Mouse (Mus musculus): ENCODE measurements around the gene U2surp. TPM values are rescaled to one million over a fixed set of nuclear protein-coding genes. Genes with fewer than 3 reads are reported as not detected.

U2surp gene
- polyA plus RNA-seq, 1 experiment from 2014 or later: 139 TPM

DNA sequence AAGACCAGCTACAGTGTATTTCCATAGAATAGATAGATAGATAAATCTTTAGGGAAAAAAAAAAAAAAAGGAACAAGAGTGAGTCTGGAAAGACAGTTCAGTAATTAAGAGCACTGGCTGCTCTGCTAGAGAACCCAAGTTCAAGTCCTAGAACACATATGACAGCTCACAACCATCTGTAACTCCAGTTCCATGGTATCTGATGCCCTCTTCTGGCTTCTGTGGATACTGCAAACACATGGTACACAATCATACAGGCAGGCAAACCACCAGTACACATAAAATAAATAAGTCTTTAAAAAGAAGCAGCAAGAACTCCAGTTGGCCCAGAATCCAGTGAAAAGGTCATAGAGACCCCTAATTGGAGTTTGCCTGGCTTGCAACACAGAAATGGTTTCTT lies 97.9 kb downstream of the U2surp start:
- H3K4me3 ChIP-seq: no peak overlapping the region
- no peaks in the 10 kb centered on the region for H3K4me1 ChIP-seq
- H3K36me3 ChIP-seq: no peaks in the 10 kb centered on the region
- peaks cover 2% of the 10 kb centered on the region; the same call in 1 of the 2 replicates for H3K27me3 ChIP-seq (ENCODE audit: low read depth, poor library complexity, severe bottlenecking)
- H3K27ac ChIP-seq (replicated peaks): no peak overlapping the region
- 0 out of 2 replicates have a peak, but pooled peaks cover 3% of the 10 kb centered on the region for H3K9me3 ChIP-seq (replicated peaks)
- no peak for DNase-seq (ENCODE audit: low spot score)

DNA sequence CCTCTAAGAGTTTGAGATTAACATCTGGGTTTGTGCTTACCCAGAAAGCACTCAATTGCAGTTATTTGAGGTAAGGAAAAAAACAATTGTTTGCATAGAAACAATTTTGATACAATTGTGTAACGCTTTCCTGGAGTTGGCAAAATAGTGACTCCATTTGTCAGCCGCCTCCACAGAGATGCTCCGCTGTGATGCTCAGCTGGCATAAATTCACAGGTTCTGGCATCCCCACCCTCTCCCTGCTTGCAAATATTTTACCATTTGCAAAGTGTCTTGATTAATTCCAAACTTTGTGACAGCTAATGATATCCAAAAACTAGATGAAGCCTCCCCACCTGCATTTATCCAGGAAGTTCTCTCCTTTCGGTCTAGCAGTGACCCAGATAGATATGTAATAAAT lies 99.7 kb downstream of the U2surp start:
- Histone ChIP-seq H3K27me3 (ENCODE audit: low read depth, poor library complexity, severe bottlenecking) (peaks cover 10% of the 10 kb centered on the region; the same call in 1 of the 2 replicates), H3K9me3 (replicated peaks) (0 out of 2 replicates have a peak, but pooled peaks cover 3% of the 10 kb centered on the region), H3K36me3 (no peaks in the 10 kb centered on the region), H3K27ac (replicated peaks) (no peak overlapping the region), H3K4me3 (no peak overlapping the region), H3K4me1 (peaks cover 9% of the 10 kb centered on the region)
- DNase-seq (ENCODE audit: low spot score): no peak
- WGBS: 95% methylated on average over 4 of the region's 4 CpGs

DNA sequence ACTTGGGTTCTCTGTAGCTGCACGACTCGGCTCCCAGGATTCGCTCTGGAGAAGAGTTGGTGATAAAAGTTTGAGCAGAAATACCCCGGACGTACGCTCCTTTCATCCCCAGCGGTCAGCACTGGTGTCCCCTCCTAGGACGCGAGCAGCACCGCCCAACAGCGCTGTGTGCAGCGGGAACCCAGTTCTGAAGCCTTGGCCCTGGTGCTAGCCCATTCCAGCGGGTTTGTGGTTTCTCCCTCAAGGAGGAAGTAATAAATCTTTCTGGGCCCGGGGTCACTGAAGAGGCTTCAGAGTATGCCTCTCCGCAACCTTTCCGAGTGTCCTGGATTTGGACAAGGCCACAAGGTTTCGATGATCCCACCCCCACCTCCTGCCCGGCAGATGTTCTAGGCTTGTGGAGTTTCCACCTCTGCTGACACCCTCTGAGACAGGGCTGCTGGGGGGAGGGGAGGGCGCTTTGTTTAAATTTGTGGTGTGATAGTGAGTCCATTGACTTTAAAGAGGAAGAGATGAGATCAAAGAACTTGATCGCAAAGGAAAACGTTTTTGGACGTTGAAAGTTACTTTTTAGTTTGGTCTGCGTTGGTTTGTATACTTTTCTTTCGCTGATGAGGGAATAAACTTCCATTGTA lies 104.1 kb downstream of the U2surp start:
- Histone ChIP-seq H3K9me3 (replicated peaks) (no peaks in the 10 kb centered on the region), H3K27me3 (ENCODE audit: low read depth, poor library complexity, severe bottlenecking) (peaks cover 31% of the 10 kb centered on the region), H3K36me3 (peaks cover 14% of the 10 kb centered on the region), H3K4me1 (peaks cover 41% of the 10 kb centered on the region), H3K27ac (replicated peaks) (peak overlapping the region; percentile 89), H3K4me3 (peak overlapping the region; percentile 84)
- no peak for DNase-seq (ENCODE audit: low spot score)
- WGBS: under 1% methylated on average over 24 of the region's 24 CpGs

Other genes starting within 250 kb of the U2surp start
- gene Chst2, start 105.3 kb downstream of the U2surp start, polyA plus RNA-seq (2016; fragmentation: Nextera tagmentation; extraction: Ambion mirVana): 8.8 TPM in 2 replicates
- 0.17 and 0.19 TPM in 2 replicates for gene Paqr9, start 47.7 kb upstream of the U2surp start, polyA plus RNA-seq (2016; fragmentation: Nextera tagmentation; extraction: Ambion mirVana)
- gene Pcolce2, start 125.6 kb upstream of the U2surp start, polyA plus RNA-seq (2016; fragmentation: Nextera tagmentation; extraction: Ambion mirVana): 2.9 and 3.2 TPM in 2 replicates
- 2.3 and 2.6 TPM in 2 replicates for gene Trpc1, start 238.4 kb upstream of the U2surp start, polyA plus RNA-seq (2016; fragmentation: Nextera tagmentation; extraction: Ambion mirVana)

Data from midbrain, embryonic 10.5 days (tissue).